Mouse (Mus musculus) small intestine, adult 2 months (tissue): Measurements from ENCODE around the gene Eno2.

ENCODE experiments used
- CTCF ChIP-seq: fragments of 200-500 bp; IDR thresholded peaks from 2 replicates; pipeline ENCODE4 v1.5.1; 2012; ENCODE audit warnings: low read depth, mild to moderate bottlenecking, control low read depth, inconsistent platforms, low read length, moderate library complexity, mixed read lengths; ENCODE audit not compliant: insufficient replicate concordance, insufficient read length; ENCODE audit errors: extremely low read depth
- POLR2A ChIP-seq: fragments of 200-500 bp; IDR thresholded peaks from 2 replicates; pipeline ENCODE4 v1.6.1; 2012; ENCODE audit warnings: low read depth, mild to moderate bottlenecking, control low read depth, inconsistent platforms, low read length, moderate library complexity

- TF ChIP-seq CTCF (no peak), POLR2A (no peak)
Measured at GRCm38 (mm10) chr6:124741842-124742241, 27.6 kb downstream of the Eno2 start.
